Mouse (Mus musculus): ENCODE measurements around the gene Relt.

DNA sequence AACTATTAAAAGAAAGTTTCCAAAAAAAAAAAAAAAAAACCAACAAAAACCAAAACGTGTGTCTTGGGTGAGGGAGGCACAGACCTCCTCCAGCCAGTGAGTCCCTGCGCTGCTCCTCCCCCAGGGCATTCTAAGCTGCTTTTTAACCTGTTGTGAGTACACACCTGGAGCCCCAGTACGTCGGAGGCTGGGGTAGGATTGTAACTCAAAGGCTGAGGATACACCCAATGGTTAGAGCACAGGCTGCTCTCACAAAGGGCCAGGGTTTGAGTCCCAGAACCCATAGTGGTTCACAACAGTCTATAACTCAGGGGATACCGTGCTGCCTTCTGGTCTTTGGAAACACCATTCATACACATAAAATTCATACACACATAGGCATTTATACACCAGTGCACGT lies 21.6 kb downstream of the Relt start:
- TF ChIP-seq POLR2A (IDR thresholded peaks at IDR 0.05; ENCODE audit: low read depth, low read length): no peak
- no peak for TF ChIP-seq CTCF (IDR thresholded peaks at IDR 0.05; ENCODE audit: borderline replicate concordance, insufficient read depth, low read length)
